ENCODE assay signal across 9 mouse cellular contexts in the genomic region with DNA sequence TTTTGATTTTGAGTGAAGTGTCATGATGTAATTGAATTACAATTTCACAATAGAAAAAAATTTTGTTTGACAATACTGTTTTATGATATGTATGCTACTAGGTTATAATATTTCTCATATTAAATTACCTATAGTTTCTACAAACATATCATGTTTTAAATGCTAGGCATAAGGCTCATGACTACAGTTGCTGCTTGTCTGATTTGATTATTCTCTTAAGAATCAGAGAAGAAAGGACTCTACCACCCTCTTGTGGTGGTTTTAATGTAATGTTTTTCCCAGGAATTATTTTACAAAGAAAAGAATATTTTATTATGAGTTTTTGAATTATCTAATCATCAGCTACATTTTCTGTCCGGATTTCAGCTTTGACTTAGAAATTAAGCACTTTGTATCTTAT.
DNase-seq lines count a peak whose midpoint lies in the region; ATAC-seq lines count a peak whose summit lies in the region.
"Had no signal": no experiment of that assay in that cellular context is flagged by ENCODE, and none has a peak within 500 bp of the region (broad histone marks: within the 10 kb centered on the region; RNA-seq: fewer than 3 reads in every experiment).

No protein-coding gene starts in this region.

- DNase-seq in frontal cortex, postnatal 10 days (ENCODE audit: low spot score in 2 of 2): no peak
- peak; percentile 16 for DNase-seq in lung, postnatal 36 days
- no peak for DNase-seq in lung, postnatal 10 days
- DNase-seq in embryo, embryonic 11.5 days (ENCODE audit: low read depth, low spot score): peak; percentile 34
- peak; percentile 67 for DNase-seq in retina, postnatal 1 day
- no peak for DNase-seq in left cerebral cortex, adult 11 months (ENCODE audit: low spot score)
- DNase-seq in heart, adult 9 months (ENCODE audit: low spot score in 2 of 2): no peak
- DNase-seq: right cerebral cortex, postnatal 4 days had no signal

- peak; percentile 72; the same call in 1 of the 2 replicates for ATAC-seq in frontal cortex, adult (ENCODE audit: low TSS enrichment)

Comparison
In these comparisons a context has a peak if more than half of its experiments do, and no peak if none do; other contexts are left out.
1. DNase-seq: peak in lung, postnatal 36 days (single experiment), embryo, embryonic 11.5 days (single experiment) and retina, postnatal 1 day (single experiment); none in frontal cortex, postnatal 10 days (0 of 2), lung, postnatal 10 days (single experiment), left cerebral cortex, adult 11 months (single experiment) and heart, adult 9 months (0 of 2).